Mouse (Mus musculus) liver, postnatal 0 days (tissue): ENCODE results near the gene Zcchc24. TPM values are rescaled to one million over a fixed set of nuclear protein-coding genes. Genes with fewer than 3 reads are reported as not detected.
A peak's percentile ranks its signal among the peaks of the same experiment; 100 is the strongest.

Source experiments
- ATAC-seq: fragments of 200-750 bp; cut with Nextera tagmentation; 2 replicates; pipeline ENCODE4 v1.8.0; 2017; ENCODE audit warnings: mild to moderate bottlenecking, moderate library complexity
- DNase-seq: peaks from one replicate; pipeline ENCODE4 v3.0.0-alpha.2; 2016
- H3K27ac ChIP-seq: fragments of 300-500 bp; sonication (generic); 2 replicates; pipeline ENCODE4 v1.5.1; 2014; ENCODE audit warnings: antibody characterized with exemption, moderate library complexity, mild to moderate bottlenecking, low read depth
- H3K27me3 ChIP-seq: fragments of 300-500 bp; sonication (generic); 2 replicates; pipeline ENCODE4 v1.6.1; 2014; ENCODE audit warnings: low read length, control low read depth, mixed read lengths; ENCODE audit not compliant: insufficient read depth
- H3K36me3 ChIP-seq: fragments of 300-500 bp; sonication (generic); replicated peaks from 2 replicates; pipeline ENCODE4 v1.6.1; 2014; ENCODE audit warnings: mild to moderate bottlenecking, control low read depth, low read length, moderate library complexity, mixed read lengths; ENCODE audit not compliant: insufficient read depth
- H3K4me1 ChIP-seq: fragments of 300-500 bp; sonication (generic); 2 replicates; pipeline ENCODE4 v1.6.1; 2014; ENCODE audit warnings: antibody characterized with exemption, mild to moderate bottlenecking, control low read depth; ENCODE audit not compliant: insufficient read depth
- H3K4me2 ChIP-seq: fragments of 300-500 bp; sonication (generic); 2 replicates; pipeline ENCODE4 v1.6.1; 2014; ENCODE audit warnings: low read depth, mild to moderate bottlenecking, low read length, moderate library complexity, mixed read lengths
- H3K4me3 ChIP-seq: fragments of 300-500 bp; sonication (generic); 2 replicates; pipeline ENCODE4 v1.5.1; 2014; ENCODE audit warnings: low read depth, low read length
- H3K9ac ChIP-seq: fragments of 300-500 bp; sonication (generic); replicated peaks from 2 replicates; pipeline ENCODE4 v1.6.1; 2014; ENCODE audit warnings: mild to moderate bottlenecking, moderate library complexity
- H3K9me3 ChIP-seq: fragments of 300-500 bp; sonication (generic); 2 replicates; pipeline ENCODE4 v1.6.1; 2016; ENCODE audit warnings: mild to moderate bottlenecking, control low read depth, low read length, mixed read lengths
- CTCF ChIP-seq: sonication (generic); IDR thresholded peaks from 2 replicates; pipeline ENCODE4 v1.5.1; 2016; ENCODE audit warnings: antibody characterized with exemption, low read depth
- EP300 ChIP-seq: IDR thresholded peaks from 2 replicates; pipeline ENCODE4 v1.6.1; 2016; ENCODE audit warnings: antibody characterized with exemption, low read depth, mild to moderate bottlenecking
- WGBS: fragments of 180-500 bp; shearing (Covaris S2); extraction: QIAGEN DNeasy Blood & Tissue Kit; methylation state at CpG from one replicate; pipeline ENCODE4 v1.1.7; 2014; ENCODE audit not compliant: insufficient replicate concordance; 5-methylcytosine and 5-hydroxymethylcytosine counted together
- polyA plus RNA-seq: library from polyadenylated mRNA; unstranded; fragments of >200 nt; fragmentation: Nextera tagmentation; extraction: Ambion mirVana; gene quantifications from 2 replicates; pipeline ENCODE4 v1.2.1, GENCODE M21; 2015

Zcchc24 gene
- polyA plus RNA-seq, 1 experiment from 2014 or later: 13.8 TPM

GRCm38 (mm10) chr14:25741840-25742367 is 26.9 kb downstream of the Zcchc24 start:
- Histone ChIP-seq H3K36me3 (peaks cover 10% of the 10 kb centered on the region), H3K4me1 (peaks cover 38% of the 10 kb centered on the region), H3K4me3 (no peak overlapping the region), H3K27me3 (no peaks in the 10 kb centered on the region), H3K9ac (no peak overlapping the region), H3K9me3 (no peaks in the 10 kb centered on the region), H3K4me2 (no peak overlapping the region), H3K27ac (no peak overlapping the region)
- peak; percentile 38 for TF ChIP-seq CTCF
- no peak for TF ChIP-seq EP300
- 56% methylated on average over 5 of the region's 5 CpGs for WGBS
- no peak for ATAC-seq
- no peak for DNase-seq

DNA sequence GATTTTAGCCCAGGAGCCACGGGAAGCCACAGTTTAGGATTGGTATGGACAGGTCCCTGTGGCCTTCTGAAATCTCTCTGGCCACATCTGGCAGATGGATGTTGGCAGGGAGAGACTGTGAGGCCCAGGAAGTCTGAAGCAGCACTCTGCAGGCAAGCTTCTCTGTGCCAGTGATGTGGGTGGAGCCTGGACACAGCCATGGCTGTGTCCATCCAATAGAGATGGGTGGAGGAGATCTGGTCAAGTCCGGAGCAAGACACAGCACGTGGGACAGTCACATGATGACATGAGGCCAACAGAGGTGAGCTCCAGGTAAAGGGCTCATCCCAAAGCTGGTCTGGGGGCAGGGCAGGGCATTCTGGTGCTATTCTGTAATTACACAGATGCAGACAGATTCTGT is 27.6 kb downstream of the Zcchc24 start:
- no peak for ATAC-seq
- H3K36me3 ChIP-seq: peaks cover 9% of the 10 kb centered on the region; the same call in 1 of the 2 replicates
- no peak overlapping the region for H3K27ac ChIP-seq
- H3K9me3 ChIP-seq: no peaks in the 10 kb centered on the region
- peaks cover 37% of the 10 kb centered on the region for H3K4me1 ChIP-seq
- no peak overlapping the region for H3K4me3 ChIP-seq
- 63% methylated on average over 3 of the region's 3 CpGs for WGBS
- no peak overlapping the region for H3K4me2 ChIP-seq
- H3K9ac ChIP-seq: no peak overlapping the region
- TF ChIP-seq EP300 (no peak), CTCF (no peak)
- no peak for DNase-seq
- H3K27me3 ChIP-seq: no peaks in the 10 kb centered on the region

DNA sequence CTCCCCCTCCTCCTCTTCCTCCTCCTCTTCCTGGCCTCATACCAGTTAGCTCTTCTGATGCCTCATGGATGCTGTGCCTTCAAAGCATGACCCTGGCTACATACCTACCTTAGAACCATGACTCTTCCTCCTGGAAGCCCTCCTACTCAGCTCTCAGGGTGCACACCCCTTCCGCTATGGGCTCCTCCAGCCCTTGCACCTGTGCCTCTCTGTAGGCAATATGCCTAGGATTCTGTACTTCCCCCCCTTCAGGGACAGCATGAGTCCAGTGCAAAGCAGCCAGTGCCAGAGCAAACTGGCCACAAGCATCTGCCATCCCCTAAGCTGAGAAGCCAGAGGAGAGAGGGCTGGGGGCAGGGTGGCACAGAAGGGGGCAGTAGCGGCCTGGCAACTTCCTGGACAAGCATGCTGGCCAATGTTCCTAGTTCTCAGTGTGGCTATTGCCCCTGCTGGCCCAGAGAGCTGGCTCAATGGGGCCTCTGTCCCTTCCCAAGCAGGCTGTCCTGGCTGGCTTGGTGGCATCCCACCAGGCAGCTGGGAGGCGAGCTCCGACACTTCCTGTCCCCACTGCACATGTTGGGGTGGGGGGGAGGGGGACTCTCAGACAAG is 28.8 kb downstream of the Zcchc24 start:
- H3K9me3 ChIP-seq: no peaks in the 10 kb centered on the region
- DNase-seq (no peak), ATAC-seq (no peak)
- H3K36me3 ChIP-seq: peaks cover 9% of the 10 kb centered on the region; the same call in 1 of the 2 replicates
- TF ChIP-seq EP300: no peak
- 0 out of 2 replicates have a peak, but pooled peaks have one; percentile 4 for TF ChIP-seq CTCF
- 68% methylated on average over 4 of the region's 4 CpGs for WGBS
- no peak overlapping the region for H3K4me3 ChIP-seq
- H3K4me2 ChIP-seq: no peak overlapping the region
- H3K4me1 ChIP-seq: peaks cover 35% of the 10 kb centered on the region
- H3K9ac ChIP-seq: no peak overlapping the region
- H3K27ac ChIP-seq: no peak overlapping the region
- no peaks in the 10 kb centered on the region for H3K27me3 ChIP-seq

DNA sequence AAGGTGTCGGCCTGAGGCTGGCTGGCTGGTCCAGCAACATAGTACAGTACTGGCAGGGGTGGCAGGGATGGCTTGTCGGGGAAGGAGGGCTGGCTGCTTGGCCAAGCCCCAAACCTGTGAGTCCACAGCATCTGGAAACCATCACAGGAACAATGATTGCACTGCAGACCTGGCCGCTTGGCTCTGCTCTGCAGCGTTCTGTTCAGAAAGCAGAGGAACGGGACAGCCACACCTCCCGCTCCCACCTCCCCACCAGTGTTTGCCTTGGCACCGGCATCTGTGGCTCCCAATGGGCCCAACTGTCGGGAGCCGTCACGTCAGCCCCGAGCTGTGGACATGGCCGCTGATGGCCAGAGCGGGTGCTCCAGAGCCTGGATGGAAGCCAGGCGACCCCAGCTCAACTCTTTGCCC is 30.2 kb downstream of the Zcchc24 start:
- 53% methylated on average over 14 of the region's 14 CpGs for WGBS
- Histone ChIP-seq H3K4me2 (no peak overlapping the region), H3K27me3 (no peaks in the 10 kb centered on the region), H3K4me1 (peaks cover 37% of the 10 kb centered on the region), H3K9ac (no peak overlapping the region), H3K4me3 (no peak overlapping the region), H3K36me3 (peaks cover 3% of the 10 kb centered on the region; the same call in 1 of the 2 replicates), H3K9me3 (no peaks in the 10 kb centered on the region), H3K27ac (no peak overlapping the region; the same call in 1 of the 2 replicates)
- DNase-seq: peak; percentile 79
- ATAC-seq: peak; percentile 83
- TF ChIP-seq CTCF: no peak
- no peak for TF ChIP-seq EP300

GRCm38 (mm10) chr14:25736589-25736988 is 32.2 kb downstream of the Zcchc24 start:
- Histone ChIP-seq H3K9ac (no peak overlapping the region), H3K4me1 (peaks cover 36% of the 10 kb centered on the region), H3K27ac (peak overlapping the region; percentile 34; the same call in 1 of the 2 replicates), H3K4me3 (no peak overlapping the region), H3K9me3 (no peaks in the 10 kb centered on the region), H3K4me2 (no peak overlapping the region), H3K27me3 (no peaks in the 10 kb centered on the region), H3K36me3 (no peaks in the 10 kb centered on the region; the same call in 1 of the 2 replicates)
- DNase-seq: peak; percentile 38
- 52% methylated on average over 6 of the region's 6 CpGs for WGBS
- no peak for ATAC-seq
- no peak for TF ChIP-seq EP300
- TF ChIP-seq CTCF: no peak

DNA sequence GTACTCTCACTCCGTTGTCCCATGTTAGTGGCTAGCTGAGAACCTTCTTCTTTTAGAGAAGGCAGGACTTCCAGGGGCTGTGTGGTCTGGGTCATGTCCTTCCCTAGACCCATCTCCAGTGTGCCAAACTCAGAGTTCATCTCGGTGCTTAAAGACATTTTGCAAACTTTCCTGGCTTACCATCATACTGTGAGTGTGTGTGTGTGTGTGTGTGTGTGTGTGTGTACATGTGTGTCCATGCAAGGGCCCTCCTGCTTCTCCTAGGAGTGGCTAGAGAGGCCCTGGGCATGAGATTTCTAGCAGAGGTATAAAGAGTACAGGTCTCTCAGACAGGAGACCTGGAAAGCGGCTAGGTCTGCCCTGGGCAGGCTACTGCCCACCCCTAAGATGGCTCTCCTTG is 32.7 kb downstream of the Zcchc24 start:
- no peaks in the 10 kb centered on the region; the same call in 1 of the 2 replicates for H3K36me3 ChIP-seq
- DNase-seq: no peak
- no peaks in the 10 kb centered on the region for H3K9me3 ChIP-seq
- H3K4me2 ChIP-seq: no peak overlapping the region
- WGBS: 71% methylated on average over 3 of the region's 3 CpGs
- H3K4me1 ChIP-seq: peaks cover 34% of the 10 kb centered on the region
- TF ChIP-seq CTCF (no peak), EP300 (no peak)
- H3K27ac ChIP-seq: peak overlapping the region; percentile 34; the same call in 1 of the 2 replicates
- no peaks in the 10 kb centered on the region for H3K27me3 ChIP-seq
- H3K9ac ChIP-seq: no peak overlapping the region
- no peak overlapping the region for H3K4me3 ChIP-seq
- ATAC-seq: no peak
